Comparison of ENCODE assay signal across 27 mouse cellular contexts in genomic region chr4:124196711-124197110, GRCm38 (mm10).
DNase-seq lines count a peak whose midpoint lies in the region; ATAC-seq lines count a peak whose summit lies in the region.
"Had no signal": no experiment of that assay in that cellular context is flagged by ENCODE, and none has a peak within 500 bp of the region (broad histone marks: within the 10 kb centered on the region; RNA-seq: fewer than 3 reads in every experiment).

No protein-coding gene starts in this region.

- H3K4me3 ChIP-seq in kidney, embryonic 14.5 days (ENCODE audit: low read length) = no peak overlapping the region
- no peak overlapping the region for H3K4me3 ChIP-seq in hindbrain, embryonic 16.5 days (ENCODE audit: low read length)
- no peak overlapping the region for H3K4me3 ChIP-seq in neural tube, embryonic 12.5 days
- H3K4me3 ChIP-seq in forebrain, embryonic 15.5 days = no peak overlapping the region
- H3K4me3 ChIP-seq: forebrain, embryonic 13.5 days; heart, embryonic 10.5 days; left cerebral cortex, adult 2 months; limb, embryonic 10.5 days; myocyte; stomach, embryonic 15.5 days had no signal

- no peak overlapping the region for H3K9ac ChIP-seq in kidney, embryonic 14.5 days (ENCODE audit: low read depth, low read length)
- H3K9ac ChIP-seq in hindbrain, embryonic 16.5 days (ENCODE audit: low read depth, low read length) = no peak overlapping the region
- H3K9ac ChIP-seq in neural tube, embryonic 12.5 days = no peak overlapping the region
- no peak overlapping the region for H3K9ac ChIP-seq in forebrain, embryonic 15.5 days (replicated peaks)
- H3K9ac ChIP-seq: forebrain, embryonic 13.5 days; stomach, embryonic 15.5 days had no signal

- no peak overlapping the region for H3K4me2 ChIP-seq in kidney, embryonic 14.5 days (replicated peaks; ENCODE audit: low read depth, low read length)
- no peak overlapping the region for H3K4me2 ChIP-seq in hindbrain, embryonic 16.5 days (ENCODE audit: low read length)
- H3K4me2 ChIP-seq in neural tube, embryonic 12.5 days (replicated peaks) = no peak overlapping the region
- H3K4me2 ChIP-seq in forebrain, embryonic 15.5 days (replicated peaks) = no peak overlapping the region
- H3K4me2 ChIP-seq: forebrain, embryonic 13.5 days; liver, embryonic 11.5 days; stomach, embryonic 15.5 days had no signal

- peaks cover 16% of the 10 kb centered on the region for H3K27me3 ChIP-seq in kidney, embryonic 14.5 days (ENCODE audit: control insufficient read depth, insufficient read depth, low read length)
- no peaks in the 10 kb centered on the region; the same call in 1 of the 2 replicates for H3K27me3 ChIP-seq in hindbrain, embryonic 16.5 days (replicated peaks; ENCODE audit: control insufficient read depth, insufficient read depth, low read length)
- no peaks in the 10 kb centered on the region for H3K27me3 ChIP-seq in neural tube, embryonic 12.5 days (replicated peaks)
- H3K27me3 ChIP-seq in forebrain, embryonic 15.5 days = peaks cover 6% of the 10 kb centered on the region; the same call in 1 of the 2 replicates

- H3K4me1 ChIP-seq in kidney, embryonic 14.5 days (ENCODE audit: control insufficient read depth, insufficient read depth, low read length) = peaks cover 6% of the 10 kb centered on the region; the same call in 1 of the 2 replicates
- peaks cover 10% of the 10 kb centered on the region for H3K4me1 ChIP-seq in hindbrain, embryonic 16.5 days (ENCODE audit: control insufficient read depth, insufficient read depth, low read depth, low read length)
- H3K4me1 ChIP-seq in neural tube, embryonic 12.5 days = peaks cover 25% of the 10 kb centered on the region
- peaks cover 37% of the 10 kb centered on the region for H3K4me1 ChIP-seq in forebrain, embryonic 15.5 days
- H3K4me1 ChIP-seq: stomach, embryonic 15.5 days had no signal

- no peaks in the 10 kb centered on the region for H3K9me3 ChIP-seq in kidney, embryonic 14.5 days (ENCODE audit: control insufficient read depth, low read length)
- H3K9me3 ChIP-seq in hindbrain, embryonic 16.5 days (ENCODE audit: control insufficient read depth, low read length) = no peaks in the 10 kb centered on the region
- no peaks in the 10 kb centered on the region for H3K9me3 ChIP-seq in neural tube, embryonic 12.5 days
- no peaks in the 10 kb centered on the region for H3K9me3 ChIP-seq in forebrain, embryonic 15.5 days
- H3K9me3 ChIP-seq: forebrain, embryonic 13.5 days; G1E; heart, embryonic 10.5 days; limb, embryonic 10.5 days; stomach, embryonic 15.5 days had no signal

- intact Hi-C loops in left cerebral cortex, postnatal 36 days (cut with DNase I) = no loop called here

- no peaks in the 10 kb centered on the region for H3K36me3 ChIP-seq in kidney, embryonic 14.5 days (ENCODE audit: control insufficient read depth, insufficient read depth, low read length)
- no peaks in the 10 kb centered on the region for H3K36me3 ChIP-seq in hindbrain, embryonic 16.5 days (ENCODE audit: control insufficient read depth, insufficient read depth, low read length)
- H3K36me3 ChIP-seq in neural tube, embryonic 12.5 days = no peaks in the 10 kb centered on the region
- no peaks in the 10 kb centered on the region for H3K36me3 ChIP-seq in forebrain, embryonic 15.5 days
- H3K36me3 ChIP-seq: G1E; heart, embryonic 10.5 days; limb, embryonic 10.5 days; stomach, embryonic 15.5 days had no signal

- 0 out of 2 replicates have a peak, but pooled peaks have one; percentile 39 for ATAC-seq in kidney, embryonic 14.5 days (ENCODE audit: low FRiP score, low TSS enrichment)
- ATAC-seq in hindbrain, embryonic 16.5 days = peak; percentile 51; the same call in 1 of the 2 replicates
- peak; percentile 55; the same call in 1 of the 2 replicates for ATAC-seq in neural tube, embryonic 12.5 days (ENCODE audit: low FRiP score, low read depth)
- no peak for ATAC-seq in forebrain, embryonic 15.5 days (replicated peaks)
- ATAC-seq: activated CD4-positive, CD25-positive, alpha-beta regulatory T cell, adult 4 months; CD4-positive, CD25-positive, alpha-beta regulatory T cell, adult 4 months; forebrain, embryonic 13.5 days had no signal

- no peak overlapping the region for H3K27ac ChIP-seq in kidney, embryonic 14.5 days (ENCODE audit: low read depth, low read length)
- no peak overlapping the region for H3K27ac ChIP-seq in hindbrain, embryonic 16.5 days (ENCODE audit: low read depth, low read length)
- no peak overlapping the region for H3K27ac ChIP-seq in neural tube, embryonic 12.5 days
- H3K27ac ChIP-seq in forebrain, embryonic 15.5 days (replicated peaks) = no peak overlapping the region
- H3K27ac ChIP-seq: forebrain, embryonic 13.5 days; heart, embryonic 10.5 days; left cerebral cortex, adult 2 months; limb, embryonic 10.5 days; stomach, embryonic 15.5 days had no signal

- 14% methylated on average over 12 of the region's 12 CpGs for WGBS in kidney, embryonic 14.5 days
- 14% methylated on average over 12 of the region's 12 CpGs for WGBS in hindbrain, embryonic 16.5 days
- WGBS in neural tube, embryonic 12.5 days = 19% methylated on average over 12 of the region's 12 CpGs
- WGBS in forebrain, embryonic 15.5 days = 44% methylated on average over 12 of the region's 12 CpGs

- DNase-seq in kidney, adult 18-20 months = no peak
- peak; percentile 59 for DNase-seq in embryo, embryonic 11 days
- no peak for DNase-seq in left cerebral cortex, postnatal 36 days (ENCODE audit: low spot score in 2 of 2)
- DNase-seq in kidney, postnatal 36 days = no peak
- DNase-seq: adrenal gland, postnatal 14 days; cerebellum, adult 11 months; cerebellum, postnatal 25 days; kidney, adult 11 months; kidney, postnatal 14 days; lung, adult 18-20 months; lung, postnatal 14 days; right cerebral cortex, postnatal 25 days; thymus, adult 18-20 months had no signal
